Mouse (Mus musculus): ENCODE results near the gene Elk1. TPM values are rescaled to one million over a fixed set of nuclear protein-coding genes. Genes with fewer than 3 reads are reported as not detected.

The Elk1 gene
- total RNA-seq (2023): 18.0 TPM

DNA sequence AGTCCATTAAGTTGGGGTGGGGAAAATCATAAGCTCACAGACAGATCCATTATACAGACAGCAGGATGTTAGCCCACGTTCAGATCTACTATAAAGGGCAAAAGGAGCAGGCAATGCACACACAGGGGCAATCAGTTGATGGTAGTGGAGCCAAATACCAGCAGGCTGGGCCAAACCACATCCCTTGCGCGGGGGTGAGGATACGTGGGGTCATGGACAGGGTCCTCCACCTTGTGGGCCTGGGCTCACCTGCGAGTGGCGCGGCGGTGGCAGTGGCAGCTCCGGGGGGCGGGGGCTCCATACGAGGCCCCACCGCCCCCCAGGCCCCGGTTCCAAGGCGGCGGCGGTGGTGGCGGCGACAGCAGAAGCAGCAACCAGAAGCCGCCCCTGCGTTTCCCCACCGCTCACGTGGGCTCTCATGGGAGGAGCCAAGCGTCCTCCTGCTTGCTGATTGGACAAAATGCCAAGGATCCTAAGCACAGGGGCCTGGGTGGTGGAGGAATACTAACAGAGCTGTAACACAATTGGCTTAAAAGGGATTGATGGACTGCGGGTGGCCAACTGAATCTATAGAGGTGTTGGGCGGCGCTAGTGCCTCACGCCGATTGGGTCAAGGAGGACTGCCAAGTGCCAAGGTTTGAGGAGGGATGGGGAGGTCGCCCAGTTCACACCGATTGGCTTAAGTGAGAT, at the start of gene Elk1:
Elk1 (minus strand) TSS at position 418 of the 690 bp plus-strand sequence.

GRCm38 (mm10) chrX:20961477-20962378, 11.3 kb upstream of the Elk1 start, which contains the start of gene Uxt:
TSS of gene Uxt (minus strand) at chrX:20962017.

GRCm38 (mm10) chrX:20931364-20931763, 19.0 kb downstream of the Elk1 start, which contains the start of gene Cfp:
TSS of gene Cfp (minus strand) at chrX:20931555.

GRCm38 (mm10) chrX:20920844-20921364, 29.5 kb downstream of the Elk1 start, which contains the start of gene Syn1:
TSS of gene Syn1 (minus strand) at chrX:20921004.

Other genes starting within 250 kb of the Elk1 start
- 11.5 TPM for gene Usp11, start 246.7 kb downstream of the Elk1 start, total RNA-seq (2023)
- gene Araf, start 152.8 kb downstream of the Elk1 start, total RNA-seq (2023): 150 TPM
- gene Timp1, start 80.4 kb downstream of the Elk1 start, total RNA-seq (2023): not detected
- gene Syn1, start 29.6 kb downstream of the Elk1 start, total RNA-seq (2023): 0.44 TPM
- gene Cfp, start 19.1 kb downstream of the Elk1 start, total RNA-seq (2023): 21.8 TPM
- 28.1 TPM for gene Uxt, start 11.4 kb upstream of the Elk1 start, total RNA-seq (2023)
- gene Zfp182, start 111.7 kb upstream of the Elk1 start, total RNA-seq (2023): 16.4 TPM
- gene Spaca5, start 117.8 kb upstream of the Elk1 start, total RNA-seq (2023): not detected
- 2.2 TPM for gene Zfp300, start 138.9 kb upstream of the Elk1 start, total RNA-seq (2023)
- gene Ssxa1, start 165.2 kb upstream of the Elk1 start, total RNA-seq (2023): not detected
- gene Gm21876, start 225.0 kb upstream of the Elk1 start, total RNA-seq (2023): not detected

All from CD4-positive naive resting alpha-beta T cell, adult 57 days (primary cell).